Mouse (Mus musculus) lung, embryonic 14.5 days (tissue): Measurements from ENCODE around the gene Smpd1. TPM values are rescaled to one million over a fixed set of nuclear protein-coding genes. Genes with fewer than 3 reads are reported as not detected.

Source experiments
- ATAC-seq: fragments of 200-750 bp; cut with Nextera tagmentation; 2 replicates; pipeline ENCODE4 v1.8.0; 2017; ENCODE audit warnings: mild to moderate bottlenecking, moderate TSS enrichment, moderate library complexity; ENCODE audit not compliant: insufficient read depth
- DNase-seq: peaks from one replicate; pipeline ENCODE4 v3.0.0-alpha.2; 2015
- H3K27ac ChIP-seq: fragments of 300-500 bp; sonication (generic); 2 replicates; pipeline ENCODE4 v1.5.1; 2014; ENCODE audit warnings: low read depth, mild to moderate bottlenecking, moderate library complexity
- H3K27me3 ChIP-seq: fragments of 300-500 bp; sonication (generic); 2 replicates; pipeline ENCODE4 v1.6.1; 2014; ENCODE audit warnings: low read length, control low read depth; ENCODE audit not compliant: insufficient read depth
- H3K36me3 ChIP-seq: fragments of 300-500 bp; sonication (generic); 2 replicates; pipeline ENCODE4 v1.6.1; 2014; ENCODE audit warnings: control low read depth; ENCODE audit not compliant: insufficient read depth
- H3K4me1 ChIP-seq: fragments of 300-500 bp; sonication (generic); 2 replicates; pipeline ENCODE4 v1.6.1; 2014; ENCODE audit warnings: antibody characterized with exemption, control low read depth; ENCODE audit not compliant: insufficient read depth
- H3K4me2 ChIP-seq: fragments of 300-500 bp; sonication (generic); 2 replicates; pipeline ENCODE4 v1.6.1; 2014; ENCODE audit warnings: mild to moderate bottlenecking
- H3K4me3 ChIP-seq: fragments of 300-500 bp; sonication (generic); 2 replicates; pipeline ENCODE4 v1.5.1; 2014; ENCODE audit warnings: low read depth, low read length
- H3K9ac ChIP-seq: fragments of 300-500 bp; sonication (generic); 2 replicates; pipeline ENCODE4 v1.6.1; 2014
- H3K9me3 ChIP-seq: fragments of 300-500 bp; sonication (generic); 2 replicates; pipeline ENCODE4 v1.6.1; 2016; ENCODE audit warnings: low read depth, low read length, control low read depth
- CTCF ChIP-seq: IDR thresholded peaks from 2 replicates; pipeline ENCODE4 v1.5.1; 2016; ENCODE audit warnings: antibody characterized with exemption, low read depth
- WGBS: fragments of 180-500 bp; shearing (Covaris S2); extraction: QIAGEN DNeasy Blood & Tissue Kit; methylation state at CpG from one replicate; pipeline ENCODE4 v1.1.7; 2014; 5-methylcytosine and 5-hydroxymethylcytosine counted together
- polyA plus RNA-seq: library from polyadenylated mRNA; unstranded; fragments of >200 nt; fragmentation: Nextera tagmentation; extraction: Ambion mirVana; gene quantifications from 2 replicates; pipeline ENCODE4 v1.2.1, GENCODE M21; 2014

Smpd1 gene
- polyA plus RNA-seq, 1 experiment from 2014 or later, result 38.7 TPM

DNA sequence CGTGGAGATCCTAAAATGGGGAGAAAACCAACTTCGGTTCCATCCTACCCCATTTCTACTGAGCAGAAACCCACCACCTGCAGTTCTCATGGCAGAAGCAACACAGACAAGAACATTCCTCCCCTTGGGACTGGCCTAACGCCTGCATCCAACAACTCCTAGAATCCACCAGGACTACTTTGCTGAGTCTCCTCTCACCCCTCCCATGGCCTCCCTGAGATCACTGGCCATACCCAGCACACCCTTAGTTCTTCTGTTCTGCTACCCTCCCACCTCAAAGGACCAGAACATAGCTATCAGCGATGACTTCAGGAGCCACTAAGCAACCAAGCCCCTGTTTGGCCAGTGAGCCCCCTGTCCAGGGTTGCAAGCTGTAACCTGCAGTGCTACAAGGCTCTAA, 16.6 kb downstream of the Smpd1 start:
- 80% methylated on average over 4 of the region's 4 CpGs for WGBS
- no peaks in the 10 kb centered on the region for H3K27me3 ChIP-seq
- ATAC-seq, result no peak

GRCm38 (mm10) chr7:105572949-105573348, 18.8 kb downstream of the Smpd1 start:
- Histone ChIP-seq H3K9me3 (no peaks in the 10 kb centered on the region), H3K27me3 (no peaks in the 10 kb centered on the region), H3K9ac (no peak overlapping the region), H3K4me2 (no peak overlapping the region), H3K36me3 (peaks cover 9% of the 10 kb centered on the region; the same call in 1 of the 2 replicates), H3K4me1 (no peaks in the 10 kb centered on the region), H3K4me3 (no peak overlapping the region), H3K27ac (no peak overlapping the region)
- ATAC-seq (no peak), DNase-seq (no peak)
- WGBS, result 91% methylated on average over 8 of the region's 8 CpGs
- no peak for TF ChIP-seq CTCF

More for the DNA sequence above, 16.6 kb downstream of the Smpd1 start:
- no peak for TF ChIP-seq CTCF
- Histone ChIP-seq H3K9ac (no peak overlapping the region), H3K9me3 (no peaks in the 10 kb centered on the region), H3K4me1 (no peaks in the 10 kb centered on the region), H3K4me3 (no peak overlapping the region), H3K36me3 (peaks cover 29% of the 10 kb centered on the region), H3K4me2 (no peak overlapping the region), H3K27ac (no peak overlapping the region)
- no peak for DNase-seq

GRCm38 (mm10) chr7:105574537-105574936, 20.4 kb downstream of the Smpd1 start:
- whole genome bisulfite sequencing, result 85% methylated on average over 4 of the region's 4 CpGs
- Histone ChIP-seq H3K4me3 (no peak overlapping the region), H3K36me3 (peaks cover 9% of the 10 kb centered on the region; the same call in 1 of the 2 replicates), H3K27me3 (no peaks in the 10 kb centered on the region), H3K9me3 (no peaks in the 10 kb centered on the region), H3K9ac (no peak overlapping the region), H3K4me1 (no peaks in the 10 kb centered on the region), H3K4me2 (no peak overlapping the region), H3K27ac (no peak overlapping the region)
- no peak for TF ChIP-seq CTCF
- DNase-seq, result no peak
- no peak for ATAC-seq

GRCm38 (mm10) chr7:105576166-105576748, 22.1 kb downstream of the Smpd1 start:
- Histone ChIP-seq H3K4me3 (no peak overlapping the region), H3K4me2 (no peak overlapping the region), H3K9ac (no peak overlapping the region), H3K36me3 (peaks cover 9% of the 10 kb centered on the region; the same call in 1 of the 2 replicates), H3K4me1 (no peaks in the 10 kb centered on the region), H3K27ac (no peak overlapping the region), H3K9me3 (no peaks in the 10 kb centered on the region), H3K27me3 (no peaks in the 10 kb centered on the region)
- no peak for ATAC-seq
- DNase-seq, result no peak
- no peak for TF ChIP-seq CTCF
- WGBS, result 55% methylated on average over 3 of the region's 3 CpGs

DNA sequence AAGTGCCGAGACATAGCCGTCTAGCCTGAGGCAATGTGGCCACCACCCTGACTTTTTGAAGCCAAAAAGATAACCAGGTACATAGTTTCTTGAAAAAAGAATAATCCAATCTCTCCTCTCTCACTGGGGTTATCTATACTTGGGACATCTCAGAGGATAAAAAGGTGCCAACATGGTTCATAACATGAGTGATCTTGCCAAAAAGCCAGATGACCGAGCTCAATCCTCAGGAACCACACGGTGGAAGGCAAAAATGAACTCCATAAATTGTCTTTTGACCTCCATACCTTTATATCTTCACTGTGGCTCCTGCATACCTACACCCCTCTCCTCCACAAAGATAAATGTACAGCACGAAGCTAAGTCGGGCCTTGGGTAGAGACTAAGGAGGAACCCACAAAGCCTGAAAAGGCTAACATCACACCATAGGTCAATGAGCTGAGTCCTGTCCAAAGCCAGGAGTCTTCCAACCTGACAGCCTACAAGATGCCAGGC, 23.3 kb downstream of the Smpd1 start:
- H3K27ac ChIP-seq, result no peak overlapping the region
- no peaks in the 10 kb centered on the region; the same call in 1 of the 2 replicates for H3K4me1 ChIP-seq
- no peak for DNase-seq
- H3K4me2 ChIP-seq, result no peak overlapping the region
- no peak overlapping the region for H3K9ac ChIP-seq
- WGBS, result 85% methylated on average over 6 of the region's 6 CpGs
- no peak for TF ChIP-seq CTCF
- H3K4me3 ChIP-seq, result no peak overlapping the region
- H3K27me3 ChIP-seq, result no peaks in the 10 kb centered on the region
- peaks cover 9% of the 10 kb centered on the region; the same call in 1 of the 2 replicates for H3K36me3 ChIP-seq
- no peaks in the 10 kb centered on the region for H3K9me3 ChIP-seq
- ATAC-seq, result no peak

DNA sequence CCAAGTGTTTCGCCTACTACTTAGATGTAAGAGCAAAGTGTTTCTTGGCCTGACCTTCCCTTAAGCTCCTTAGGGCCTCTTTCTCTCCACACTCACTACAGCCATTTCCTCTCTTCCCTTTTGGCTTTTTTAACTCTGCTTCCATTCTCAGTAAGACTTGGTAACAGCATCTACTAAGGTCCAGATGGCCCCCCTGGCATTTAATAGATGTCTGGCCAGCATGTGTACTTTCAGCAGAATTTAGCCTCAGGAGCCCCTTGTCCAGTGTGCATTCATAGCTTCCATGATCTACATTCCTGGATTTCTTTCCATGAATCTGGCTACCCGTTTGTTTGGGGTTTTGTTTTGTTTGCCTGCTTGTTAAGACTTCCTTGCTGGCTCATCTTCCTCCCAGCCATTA, 24.3 kb downstream of the Smpd1 start:
- Histone ChIP-seq H3K36me3 (peaks cover 7% of the 10 kb centered on the region; the same call in 1 of the 2 replicates), H3K9me3 (no peaks in the 10 kb centered on the region), H3K4me1 (no peaks in the 10 kb centered on the region; the same call in 1 of the 2 replicates), H3K27me3 (no peaks in the 10 kb centered on the region), H3K4me3 (no peak overlapping the region), H3K4me2 (no peak overlapping the region), H3K27ac (no peak overlapping the region), H3K9ac (no peak overlapping the region)
- WGBS, result 78% methylated on average over 2 of the region's 2 CpGs
- TF ChIP-seq CTCF, result no peak
- ATAC-seq (no peak), DNase-seq (no peak)

DNA sequence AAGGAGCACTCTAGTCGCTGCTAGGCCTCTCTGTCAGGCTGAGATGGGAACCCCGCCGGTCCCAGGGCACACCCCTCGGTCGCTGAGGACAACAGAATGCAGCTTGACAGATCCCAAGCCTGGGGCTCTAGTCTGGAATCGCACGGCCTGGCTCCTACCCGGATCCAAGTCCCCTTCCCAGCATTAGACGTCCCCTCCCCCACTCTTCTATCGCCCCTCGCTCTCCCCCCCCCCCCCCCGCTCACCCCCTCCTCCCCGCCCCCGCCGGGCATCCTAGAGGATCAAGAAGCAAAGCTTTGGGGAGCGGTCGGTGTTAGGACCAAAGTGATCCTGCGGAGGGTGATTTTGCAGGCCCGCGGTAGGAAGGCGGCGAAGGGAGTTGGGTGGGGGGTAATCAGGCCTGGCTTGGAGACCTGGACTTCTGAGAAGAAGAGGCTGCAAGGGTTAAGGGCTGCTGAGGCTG, 26.5 kb downstream of the Smpd1 start:
- Histone ChIP-seq H3K4me3 (peak overlapping the region; percentile 77), H3K4me1 (no peaks in the 10 kb centered on the region; the same call in 1 of the 2 replicates), H3K4me2 (peak overlapping the region; percentile 67), H3K9ac (peak overlapping the region; percentile 64), H3K36me3 (no peaks in the 10 kb centered on the region), H3K9me3 (no peaks in the 10 kb centered on the region), H3K27ac (peak overlapping the region; percentile 27; the same call in 1 of the 2 replicates), H3K27me3 (no peaks in the 10 kb centered on the region)
- DNase-seq (peak; percentile 60), ATAC-seq (peak; percentile 62)
- TF ChIP-seq CTCF, result no peak
- 2% methylated on average over 17 of the region's 22 CpGs for WGBS
